Mouse (Mus musculus) olfactory bulb, adult 2 months (tissue): ENCODE data around the gene Cfap97d1. TPM values are rescaled to one million over a fixed set of nuclear protein-coding genes. Genes with fewer than 3 reads are reported as not detected.

Experiments
- H3K27ac ChIP-seq: fragments of 200-500 bp; 2 replicates; pipeline ENCODE4 v1.5.1; 2012; ENCODE audit warnings: low read depth, low read length; ENCODE audit not compliant: insufficient read depth
- H3K4me1 ChIP-seq: fragments of 200-500 bp; 2 replicates; pipeline ENCODE4 v1.6.1; 2012; ENCODE audit warnings: low read length; ENCODE audit not compliant: control insufficient read depth, insufficient read depth
- H3K4me3 ChIP-seq: fragments of 200-500 bp; 2 replicates; pipeline ENCODE4 v1.5.1; 2012; ENCODE audit warnings: mild to moderate bottlenecking, low read depth, low read length, moderate library complexity; ENCODE audit not compliant: insufficient read depth
- CTCF ChIP-seq: fragments of 200-500 bp; IDR thresholded peaks from 2 replicates; pipeline ENCODE4 v1.5.1; 2012; ENCODE audit warnings: low read depth, mild to moderate bottlenecking, low read length, moderate library complexity; ENCODE audit not compliant: insufficient read depth
- POLR2A ChIP-seq: fragments of 200-500 bp; IDR thresholded peaks from 2 replicates; pipeline ENCODE4 v1.6.1; 2012; ENCODE audit warnings: mild to moderate bottlenecking, low read depth, low read length, moderate library complexity; ENCODE audit not compliant: insufficient read depth
- WGBS: fragments of 180-500 bp; shearing (Covaris S2); methylation state at CpG from one replicate; pipeline ENCODE4 v1.1.7; 2018; 5-methylcytosine and 5-hydroxymethylcytosine counted together
- polyA plus RNA-seq: library from polyadenylated mRNA; stranded (reverse); fragments of >200 nt; gene quantifications from 2 replicates; pipeline ENCODE4 v1.2.4, GENCODE M21; 2012; ENCODE audit warnings: low replicate concordance; ENCODE audit not compliant: missing spikeins, insufficient read depth, insufficient read length

The Cfap97d1 gene
- polyA plus RNA-seq, 1 experiment, result not detected

DNA sequence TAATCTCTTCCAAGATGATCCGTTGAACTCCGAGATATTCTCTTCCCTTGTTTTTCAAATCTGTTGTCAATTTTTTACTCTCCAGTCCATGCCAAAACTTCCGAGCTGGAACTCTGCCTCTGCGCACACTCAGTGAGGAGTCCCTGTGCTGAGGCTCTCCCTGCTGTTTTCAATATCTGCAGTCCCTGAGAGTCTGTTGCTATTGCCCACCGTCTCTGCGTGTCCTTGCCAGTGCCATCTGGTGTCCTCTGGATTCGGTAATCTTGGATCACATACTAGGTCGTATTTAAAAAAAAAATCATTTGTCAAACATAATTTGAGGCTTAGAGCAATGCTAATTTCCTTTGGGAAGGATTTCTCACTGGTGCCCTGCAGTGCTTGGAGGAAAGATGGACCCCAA, 50.8 kb downstream of the Cfap97d1 start:
- H3K4me1 ChIP-seq, result no peaks in the 10 kb centered on the region
- H3K27ac ChIP-seq, result no peak overlapping the region
- WGBS, result 49% methylated on average over 8 of the region's 8 CpGs
- H3K4me3 ChIP-seq, result no peak overlapping the region
- TF ChIP-seq POLR2A (no peak), CTCF (no peak)

DNA sequence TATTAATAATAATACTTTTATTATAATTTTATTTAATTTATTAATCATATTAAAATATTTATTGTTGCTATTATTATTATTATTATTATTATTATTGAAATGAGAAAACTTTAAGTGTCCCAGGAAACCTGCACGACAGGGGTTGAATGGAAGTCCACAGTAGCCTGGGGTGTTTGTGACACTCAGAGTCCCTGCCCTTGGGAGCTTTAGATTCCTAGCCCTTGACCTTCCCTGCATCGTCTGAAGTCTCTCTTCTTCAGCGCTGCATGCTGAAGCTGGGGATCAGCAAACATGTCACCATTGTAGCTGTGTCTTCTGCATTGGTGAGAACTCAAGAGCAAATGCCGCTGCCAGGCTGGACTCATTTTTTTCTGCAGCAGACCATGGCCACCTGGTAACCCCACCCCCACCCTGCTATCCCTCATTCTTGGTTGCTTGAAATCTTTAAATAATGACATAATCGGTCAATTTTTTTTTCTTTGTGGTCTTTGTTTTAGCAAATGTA, 51.4 kb downstream of the Cfap97d1 start:
- H3K4me1 ChIP-seq, result no peaks in the 10 kb centered on the region
- TF ChIP-seq POLR2A (no peak), CTCF (no peak)
- 86% methylated on average over 5 of the region's 5 CpGs for WGBS
- H3K4me3 ChIP-seq, result no peak overlapping the region
- no peak overlapping the region for H3K27ac ChIP-seq

DNA sequence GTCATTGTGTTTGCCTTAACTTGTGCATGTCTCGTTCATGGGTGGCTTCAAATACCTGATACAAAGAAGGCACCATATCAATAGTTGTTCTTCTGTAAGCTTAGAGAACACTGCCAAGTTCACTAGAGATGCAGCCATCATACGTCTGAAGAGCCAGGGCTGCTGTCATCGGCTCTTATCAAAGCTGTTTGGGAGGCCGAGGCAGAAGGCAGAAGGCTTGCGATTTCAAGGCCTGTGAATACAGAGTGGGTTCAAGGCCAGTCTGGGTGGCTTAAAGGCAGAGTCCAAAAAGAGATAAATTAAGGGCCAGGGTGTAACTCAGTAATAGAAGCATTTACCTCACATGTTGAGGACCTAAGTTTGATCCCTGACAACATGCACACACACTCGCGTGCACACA, 52.3 kb downstream of the Cfap97d1 start:
- Histone ChIP-seq H3K4me3 (no peak overlapping the region), H3K27ac (no peak overlapping the region)
- WGBS, result 92% methylated on average over 7 of the region's 7 CpGs

DNA sequence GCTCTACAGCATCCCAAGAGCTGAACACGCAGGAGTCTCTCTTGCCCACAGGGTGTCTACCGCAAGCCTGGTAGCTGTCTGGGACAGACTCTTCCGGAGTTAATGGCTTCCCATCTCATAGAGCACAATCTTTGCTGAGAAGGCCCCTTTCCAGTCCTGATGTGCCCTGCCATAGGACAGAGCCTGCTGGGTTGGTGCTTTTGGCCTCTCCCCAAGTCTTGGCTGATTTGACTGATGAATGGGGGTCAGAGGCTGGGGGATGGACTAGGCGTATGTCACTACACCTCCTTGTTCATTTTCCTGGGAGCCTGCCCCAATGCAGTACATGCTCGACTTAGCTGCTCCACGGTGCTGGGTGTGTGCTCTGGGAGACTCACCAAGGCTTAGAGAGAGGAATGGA, 53.7 kb downstream of the Cfap97d1 start:
- 84% methylated on average over 6 of the region's 6 CpGs for WGBS
- Histone ChIP-seq H3K4me3 (no peak overlapping the region), H3K27ac (no peak overlapping the region), H3K4me1 (no peaks in the 10 kb centered on the region)
- TF ChIP-seq CTCF (no peak), POLR2A (no peak)

More for the DNA sequence above, 52.3 kb downstream of the Cfap97d1 start:
- no peak for TF ChIP-seq POLR2A
- no peak for TF ChIP-seq CTCF
- H3K4me1 ChIP-seq, result no peaks in the 10 kb centered on the region

DNA sequence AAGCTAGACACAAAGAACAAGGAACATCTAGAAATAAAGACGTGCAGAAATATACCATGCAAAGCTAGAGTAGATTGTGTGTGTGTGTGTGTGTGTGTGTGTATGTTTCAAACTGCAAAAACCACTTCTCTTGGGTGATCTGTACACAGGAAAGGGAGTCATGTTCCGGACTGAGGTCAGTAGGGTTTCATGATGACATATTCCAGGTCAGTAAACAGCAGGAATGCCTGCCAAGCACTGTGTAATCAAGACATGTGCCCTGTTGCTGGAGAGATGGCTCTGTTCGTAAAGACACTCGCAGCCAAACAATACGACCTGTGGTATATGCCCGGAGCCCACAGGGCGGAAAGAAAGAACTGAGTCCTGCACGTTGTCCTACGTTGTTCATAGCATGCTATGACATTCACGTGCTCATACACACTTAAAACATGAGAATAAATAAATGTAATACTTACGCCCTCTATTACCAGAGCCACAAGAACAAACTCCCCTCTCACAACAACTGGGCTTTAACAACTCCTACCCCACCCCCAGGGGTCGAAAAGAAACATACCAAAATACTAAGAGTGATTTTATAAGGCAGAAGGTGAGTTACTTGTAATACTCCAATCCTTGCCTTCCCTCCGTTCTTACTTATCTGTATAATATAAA, 55.5 kb downstream of the Cfap97d1 start:
- WGBS, result 72% methylated on average over 13 of the region's 13 CpGs
- no peak overlapping the region for H3K4me3 ChIP-seq
- TF ChIP-seq CTCF (no peak), POLR2A (no peak)
- no peaks in the 10 kb centered on the region for H3K4me1 ChIP-seq
- H3K27ac ChIP-seq, result no peak overlapping the region

DNA sequence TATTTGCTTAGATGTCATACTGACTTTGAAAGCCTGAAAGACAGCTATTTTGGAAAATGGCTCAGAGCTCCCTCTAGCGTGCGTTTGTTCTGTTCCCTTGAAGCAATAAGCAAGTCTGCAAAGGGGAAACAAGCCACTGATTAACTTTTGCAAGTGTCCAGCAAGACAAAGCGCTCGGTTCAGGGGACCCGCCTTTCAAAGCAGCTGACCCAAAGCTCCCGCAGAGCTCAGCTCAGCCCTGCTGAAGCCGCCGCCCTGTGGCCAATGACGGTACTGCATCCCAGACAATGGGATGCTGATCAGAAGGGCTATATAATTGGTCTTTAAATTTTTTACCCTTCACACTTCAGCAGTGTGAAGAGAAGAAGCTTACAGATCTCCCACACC, 56.1 kb downstream of the Cfap97d1 start:
- H3K4me1 ChIP-seq, result no peaks in the 10 kb centered on the region
- peak; percentile 97 for TF ChIP-seq CTCF
- no peak for TF ChIP-seq POLR2A
- no peak overlapping the region for H3K27ac ChIP-seq
- H3K4me3 ChIP-seq, result no peak overlapping the region
- 1% methylated on average over 9 of the region's 9 CpGs for WGBS

DNA sequence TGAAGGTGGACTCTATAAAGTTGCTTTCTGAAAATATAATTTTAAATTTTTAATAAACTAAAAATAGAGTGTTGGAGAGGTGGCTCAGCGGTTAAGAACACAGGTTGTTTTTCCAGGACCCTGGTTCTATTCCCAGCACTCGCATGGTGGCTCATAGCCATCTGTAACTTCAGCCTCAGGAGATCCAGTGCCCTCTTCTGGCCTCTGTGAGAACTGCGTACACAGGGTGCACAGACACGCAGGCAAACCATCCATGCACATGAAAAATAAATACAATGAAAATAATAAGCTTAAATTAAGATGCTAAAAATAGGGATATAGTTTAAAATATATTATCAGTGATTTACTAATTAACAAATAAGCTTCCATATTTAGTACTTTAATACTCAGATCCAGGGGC, 56.6 kb downstream of the Cfap97d1 start:
- TF ChIP-seq CTCF, result no peak
- TF ChIP-seq POLR2A, result no peak
- Histone ChIP-seq H3K4me3 (no peak overlapping the region), H3K4me1 (no peaks in the 10 kb centered on the region), H3K27ac (no peak overlapping the region)
- WGBS, result 82% methylated on average over 4 of the region's 4 CpGs

DNA sequence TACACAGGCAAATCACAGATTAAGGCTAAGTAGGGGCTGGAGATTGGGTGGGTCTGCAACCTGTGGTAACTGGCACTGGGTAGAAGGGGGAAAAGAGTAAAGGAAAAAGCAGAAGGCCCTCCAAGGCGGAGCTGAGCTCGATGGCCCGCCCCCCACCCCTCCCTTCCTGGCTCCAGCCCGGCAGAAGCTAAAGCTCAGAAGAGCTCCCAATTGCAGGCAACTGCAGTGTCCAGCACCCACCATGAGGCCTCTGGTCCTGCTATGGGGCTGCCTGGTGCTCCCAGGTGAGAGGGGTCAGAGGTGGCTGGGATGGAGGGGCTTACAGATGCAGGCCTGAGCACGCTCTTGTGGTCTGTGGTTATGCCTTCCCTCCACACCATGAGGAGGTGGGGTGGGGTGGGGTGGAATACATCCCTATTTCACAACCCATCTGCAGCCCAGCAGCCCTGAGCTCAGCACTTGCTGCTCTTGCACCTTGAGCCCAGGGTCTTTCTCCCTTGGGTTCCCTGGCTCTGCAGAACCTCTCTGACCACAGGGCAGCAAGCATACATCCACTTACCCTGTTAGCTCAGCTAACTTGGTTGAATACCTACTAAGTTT, 57.4 kb downstream of the Cfap97d1 start, which contains the start of gene Cd300lg:
Gene Cd300lg, plus strand, starts transcription at position 160 of the 600 bp plus-strand sequence.
- Histone ChIP-seq H3K4me3 (no peak within 1 kb of the TSS), H3K27ac (no peak within 1 kb of the TSS), H3K4me1 (no peaks in the 10 kb centered on the region)
- TF ChIP-seq CTCF (no peak), POLR2A (no peak)
- 66% methylated on average over 5 of the region's 5 CpGs for WGBS

Other genes starting within 250 kb of the Cfap97d1 start
- not detected in 2 replicates for gene Etv4, start 198.9 kb upstream of the Cfap97d1 start, polyA plus RNA-seq
- gene Meox1, start 89.9 kb upstream of the Cfap97d1 start, polyA plus RNA-seq, result not detected in 2 replicates
- not detected in 2 replicates for gene Sost, start 17.3 kb upstream of the Cfap97d1 start, polyA plus RNA-seq
- gene Dusp3, start 2.7 kb downstream of the Cfap97d1 start, polyA plus RNA-seq, result not detected in 2 replicates
- gene Mpp3, start 44.2 kb downstream of the Cfap97d1 start, polyA plus RNA-seq, result not detected in 2 replicates
- gene Cd300lg, start 57.2 kb downstream of the Cfap97d1 start, polyA plus RNA-seq, result not detected in 2 replicates
- gene Mpp2, start 104.2 kb downstream of the Cfap97d1 start, polyA plus RNA-seq, result not detected in 2 replicates
- not detected in 2 replicates for gene Ppy, start 117.0 kb downstream of the Cfap97d1 start, polyA plus RNA-seq
- gene Pyy, start 123.6 kb downstream of the Cfap97d1 start, polyA plus RNA-seq, result not detected in 2 replicates
- not detected in 2 replicates for gene Nags, start 161.2 kb downstream of the Cfap97d1 start, polyA plus RNA-seq
- not detected in 2 replicates for gene Tmem101, start 172.1 kb downstream of the Cfap97d1 start, polyA plus RNA-seq
- not detected in 2 replicates for gene Lsm12, start 201.0 kb downstream of the Cfap97d1 start, polyA plus RNA-seq
- not detected in 2 replicates for gene G6pc3, start 205.3 kb downstream of the Cfap97d1 start, polyA plus RNA-seq
- 223 TPM in 1 of 2 replicates, not detected in the other for gene Hdac5, start 245.9 kb downstream of the Cfap97d1 start, polyA plus RNA-seq